Mouse (Mus musculus): Measurements from ENCODE around the gene Cadm1. TPM values are rescaled to one million over a fixed set of nuclear protein-coding genes. Genes with fewer than 3 reads are reported as not detected.

The Cadm1 gene
- total RNA-seq (2012; rRNA removed) (0.16 and 0.31 TPM in 2 replicates), polyA plus RNA-seq (2012; ENCODE audit: insufficient read depth in 1 of 2, insufficient read length in 2 of 2, low read depth in 1 of 2, low replicate concordance in 2 of 2, missing spikeins in 1 of 2) (under 1 TPM in 1 of 2 experiments, not detected in 1; 0.14 TPM)

- Histone ChIP-seq H3K27me3 (ENCODE audit: control insufficient read depth in 1 of 2, insufficient read depth in 2 of 2, low read length in 2 of 2) (no peaks in the 10 kb centered on the region), H3K4me3 (ENCODE audit: control insufficient read depth in 1 of 2, insufficient read depth in 1 of 2, low read depth in 2 of 2, low read length in 2 of 2) (no peak within 1 kb of the TSS), H3K79me2 (ENCODE audit: control insufficient read depth, insufficient read depth, low read length, poor library complexity) (no peaks in the 10 kb centered on the region), H3K27ac (ENCODE audit: control insufficient read depth, low read depth, low read length) (no peak within 1 kb of the TSS), H3K9ac (ENCODE audit: control insufficient read depth, low read depth, low read length, poor library complexity, severe bottlenecking) (no peak within 1 kb of the TSS), H3K9me3 (replicated peaks; ENCODE audit: insufficient read depth, low read length) (no peaks in the 10 kb centered on the region), H3K36me3 (ENCODE audit: control insufficient read depth in 1 of 2, insufficient read depth in 2 of 2, low read length in 2 of 2) (no peaks in the 10 kb centered on the region), H3K4me1 (ENCODE audit: control insufficient read depth in 1 of 2, insufficient read depth in 2 of 2, low read length in 2 of 2) (no peaks in the 10 kb centered on the region)
- no peak for DNase-seq (ENCODE audit: low read depth, low spot score)
- TF ChIP-seq MAX (IDR thresholded peaks at IDR 0.05; ENCODE audit: low read length) (no peak), TBP (IDR thresholded peaks at IDR 0.05; ENCODE audit: low read depth, low read length) (no peak)
These were observed at the start of gene Cadm1 for GRCm38 (mm10) chr9:47529602-47530450. TSS of gene Cadm1 (plus strand) at chr9:47530173.

DNA sequence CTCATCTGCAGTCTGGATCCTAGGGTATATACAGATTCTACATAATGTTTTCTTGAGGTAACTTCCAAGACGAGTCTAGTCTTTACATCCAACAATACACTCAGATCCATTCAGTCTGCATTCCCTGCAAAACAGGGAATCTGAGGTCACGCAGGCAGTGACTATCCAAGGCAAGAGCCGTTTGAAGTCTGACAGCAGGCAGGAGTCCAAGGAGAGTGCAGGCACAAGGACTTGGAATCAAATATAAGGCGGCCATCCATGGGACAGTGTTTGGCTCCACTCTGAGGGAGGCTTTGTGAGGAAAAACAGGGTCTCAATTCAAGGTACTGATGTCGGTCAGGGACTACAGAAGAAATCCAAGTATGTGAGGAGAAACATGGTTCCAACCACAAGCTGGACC lies 45.5 kb upstream of the Cadm1 start:
- H3K4me1 ChIP-seq (ENCODE audit: control insufficient read depth in 1 of 2, insufficient read depth in 2 of 2, low read length in 2 of 2) = no peaks in the 10 kb centered on the region
- H3K27me3 ChIP-seq (ENCODE audit: control insufficient read depth in 1 of 2, insufficient read depth in 2 of 2, low read length in 2 of 2) = no peaks in the 10 kb centered on the region; a peak in 1 of 4 replicates
- H3K4me3 ChIP-seq (ENCODE audit: control insufficient read depth in 1 of 2, insufficient read depth in 1 of 2, low read depth in 2 of 2, low read length in 2 of 2) = no peak overlapping the region
- H3K27ac ChIP-seq (ENCODE audit: control insufficient read depth, low read depth, low read length) = no peak overlapping the region
- no peaks in the 10 kb centered on the region for H3K9me3 ChIP-seq (replicated peaks; ENCODE audit: insufficient read depth, low read length)
- no peak for DNase-seq (ENCODE audit: low read depth, low spot score)
- no peaks in the 10 kb centered on the region for H3K79me2 ChIP-seq (ENCODE audit: control insufficient read depth, insufficient read depth, low read length, poor library complexity)
- H3K36me3 ChIP-seq (ENCODE audit: control insufficient read depth in 1 of 2, insufficient read depth in 2 of 2, low read length in 2 of 2) = no peaks in the 10 kb centered on the region
- TF ChIP-seq E2F4 (IDR thresholded peaks at IDR 0.05; ENCODE audit: borderline replicate concordance, low read depth, low read length) (no peak), ZKSCAN1 (IDR thresholded peaks at IDR 0.05; ENCODE audit: low read depth, low read length) (no peak), ZC3H11A (IDR thresholded peaks at IDR 0.05; ENCODE audit: low read depth, low read length) (no peak), MXI1 (IDR thresholded peaks at IDR 0.05; ENCODE audit: low read depth, low read length) (no peak), ZMIZ1 (IDR thresholded peaks at IDR 0.05; ENCODE audit: low read depth, low read length) (no peak), HCFC1 (IDR thresholded peaks at IDR 0.05; ENCODE audit: low read depth, low read length) (no peak), ZNF384 (IDR thresholded peaks at IDR 0.05; ENCODE audit: low read depth, low read length) (no peak), MAZ (IDR thresholded peaks at IDR 0.05; ENCODE audit: low read depth, low read length) (no peak), CHD1 (IDR thresholded peaks at IDR 0.05; ENCODE audit: low read depth, low read length) (no peak), CTCF (IDR thresholded peaks at IDR 0.05 in 2 of 3, conservative IDR thresholded peaks at IDR 0.05 in 1 of 3; ENCODE audit: control insufficient read depth in 1 of 3, insufficient read depth in 1 of 3, low read depth in 2 of 3, low read length in 3 of 3, poor library complexity in 1 of 3, severe bottlenecking in 1 of 3) (no peak), BHLHE40 (IDR thresholded peaks at IDR 0.05; ENCODE audit: borderline replicate concordance, low read depth, low read length) (no peak), MYC (IDR thresholded peaks at IDR 0.05; ENCODE audit: low read depth, low read length) (no peak)
- no peak overlapping the region for H3K9ac ChIP-seq (ENCODE audit: control insufficient read depth, low read depth, low read length, poor library complexity, severe bottlenecking)
